Mouse (Mus musculus): ENCODE measurements around the gene Nt5dc3. TPM values are rescaled to one million over a fixed set of nuclear protein-coding genes. Genes with fewer than 3 reads are reported as not detected.
A peak's percentile ranks its signal among the peaks of the same experiment; 100 is the strongest.

Gene Nt5dc3
- total and polyA plus RNA-seq, 2 experiments: 5.3 to 10.3 TPM

- peaks cover 26% of the 10 kb centered on the region for H3K36me3 ChIP-seq (ENCODE audit: control insufficient read depth, insufficient read depth, low read length)
- H3K4me1 ChIP-seq (ENCODE audit: control insufficient read depth, insufficient read depth, low read length): no peaks in the 10 kb centered on the region
- H3K4me3 ChIP-seq (ENCODE audit: insufficient read depth, low read depth, low read length): no peak overlapping the region
- TF ChIP-seq POLR2A (IDR thresholded peaks at IDR 0.05; ENCODE audit: extremely low read depth, insufficient read depth, low read length) (no peak), CTCF (IDR thresholded peaks at IDR 0.05; ENCODE audit: low read depth, low read length) (no peak)
- no peaks in the 10 kb centered on the region for H3K79me2 ChIP-seq (ENCODE audit: control insufficient read depth, insufficient read depth, low read length)
- 84% methylated on average over 4 of the region's 4 CpGs for WGBS
- no peaks in the 10 kb centered on the region for H3K27me3 ChIP-seq (ENCODE audit: control insufficient read depth, insufficient read depth, low read length)
- DNase-seq (ENCODE audit: extremely low read depth, low read depth, low spot score): no peak
- H3K9ac ChIP-seq (ENCODE audit: low read depth, low read length): no peak overlapping the region
- no peak overlapping the region for H3K27ac ChIP-seq (replicated peaks; ENCODE audit: insufficient read depth, low read depth, low read length)
These were observed 58.0 kb downstream of the Nt5dc3 start for GRCm38 (mm10) chr10:86836784-86837183.

GRCm38 (mm10) chr10:86838827-86839226 is 60.0 kb downstream of the Nt5dc3 start:
- Histone ChIP-seq H3K27ac (replicated peaks; ENCODE audit: insufficient read depth, low read depth, low read length) (no peak overlapping the region), H3K4me1 (ENCODE audit: control insufficient read depth, insufficient read depth, low read length) (peaks cover 5% of the 10 kb centered on the region; the same call in 1 of the 2 replicates), H3K27me3 (ENCODE audit: control insufficient read depth, insufficient read depth, low read length) (no peaks in the 10 kb centered on the region), H3K9ac (ENCODE audit: low read depth, low read length) (no peak overlapping the region), H3K4me3 (ENCODE audit: insufficient read depth, low read depth, low read length) (no peak overlapping the region), H3K79me2 (ENCODE audit: control insufficient read depth, insufficient read depth, low read length) (no peaks in the 10 kb centered on the region), H3K36me3 (ENCODE audit: control insufficient read depth, insufficient read depth, low read length) (peaks cover 27% of the 10 kb centered on the region)
- WGBS: 93% methylated on average over 6 of the region's 6 CpGs
- DNase-seq (ENCODE audit: extremely low read depth, low read depth, low spot score): no peak
- TF ChIP-seq CTCF (IDR thresholded peaks at IDR 0.05; ENCODE audit: low read depth, low read length) (no peak), POLR2A (IDR thresholded peaks at IDR 0.05; ENCODE audit: extremely low read depth, insufficient read depth, low read length) (no peak)

- H3K4me1 ChIP-seq (ENCODE audit: control insufficient read depth, insufficient read depth, low read length): peaks cover 15% of the 10 kb centered on the region
- H3K4me3 ChIP-seq (ENCODE audit: insufficient read depth, low read depth, low read length): no peak overlapping the region
- no peaks in the 10 kb centered on the region for H3K79me2 ChIP-seq (ENCODE audit: control insufficient read depth, insufficient read depth, low read length)
- TF ChIP-seq POLR2A (IDR thresholded peaks at IDR 0.05; ENCODE audit: extremely low read depth, insufficient read depth, low read length) (no peak), CTCF (IDR thresholded peaks at IDR 0.05; ENCODE audit: low read depth, low read length) (no peak)
- H3K36me3 ChIP-seq (ENCODE audit: control insufficient read depth, insufficient read depth, low read length): peaks cover 16% of the 10 kb centered on the region
- H3K9ac ChIP-seq (ENCODE audit: low read depth, low read length): no peak overlapping the region
- no peak for DNase-seq (ENCODE audit: extremely low read depth, low read depth, low spot score)
- H3K27ac ChIP-seq (replicated peaks; ENCODE audit: insufficient read depth, low read depth, low read length): no peak overlapping the region
- H3K27me3 ChIP-seq (ENCODE audit: control insufficient read depth, insufficient read depth, low read length): no peaks in the 10 kb centered on the region
- 91% methylated on average over 5 of the region's 5 CpGs for WGBS
These were observed 63.9 kb downstream of the Nt5dc3 start for GRCm38 (mm10) chr10:86842659-86843058.

GRCm38 (mm10) chr10:86846926-86847467 is 68.2 kb downstream of the Nt5dc3 start:
- Histone ChIP-seq H3K27ac (replicated peaks; ENCODE audit: insufficient read depth, low read depth, low read length) (no peak overlapping the region), H3K4me3 (ENCODE audit: insufficient read depth, low read depth, low read length) (no peak overlapping the region), H3K4me1 (ENCODE audit: control insufficient read depth, insufficient read depth, low read length) (peaks cover 15% of the 10 kb centered on the region), H3K36me3 (ENCODE audit: control insufficient read depth, insufficient read depth, low read length) (peaks cover 8% of the 10 kb centered on the region; the same call in 1 of the 2 replicates), H3K79me2 (ENCODE audit: control insufficient read depth, insufficient read depth, low read length) (no peaks in the 10 kb centered on the region), H3K9ac (ENCODE audit: low read depth, low read length) (no peak overlapping the region), H3K27me3 (ENCODE audit: control insufficient read depth, insufficient read depth, low read length) (no peaks in the 10 kb centered on the region)
- no peak for TF ChIP-seq POLR2A (IDR thresholded peaks at IDR 0.05; ENCODE audit: extremely low read depth, insufficient read depth, low read length)
- TF ChIP-seq CTCF (IDR thresholded peaks at IDR 0.05; ENCODE audit: low read depth, low read length): no peak
- DNase-seq (ENCODE audit: extremely low read depth, low read depth, low spot score): peak; percentile 83
- 30% methylated on average over 9 of the region's 9 CpGs for WGBS

GRCm38 (mm10) chr10:86849087-86849486 is 70.3 kb downstream of the Nt5dc3 start:
- H3K27ac ChIP-seq (replicated peaks; ENCODE audit: insufficient read depth, low read depth, low read length): no peak overlapping the region
- TF ChIP-seq CTCF (IDR thresholded peaks at IDR 0.05; ENCODE audit: low read depth, low read length) (no peak), POLR2A (IDR thresholded peaks at IDR 0.05; ENCODE audit: extremely low read depth, insufficient read depth, low read length) (no peak)
- no peaks in the 10 kb centered on the region; the same call in 1 of the 2 replicates for H3K36me3 ChIP-seq (ENCODE audit: control insufficient read depth, insufficient read depth, low read length)
- no peak for DNase-seq (ENCODE audit: extremely low read depth, low read depth, low spot score)
- 82% methylated on average over 4 of the region's 4 CpGs for WGBS
- H3K9ac ChIP-seq (ENCODE audit: low read depth, low read length): no peak overlapping the region
- H3K4me1 ChIP-seq (ENCODE audit: control insufficient read depth, insufficient read depth, low read length): peaks cover 9% of the 10 kb centered on the region
- no peaks in the 10 kb centered on the region for H3K27me3 ChIP-seq (ENCODE audit: control insufficient read depth, insufficient read depth, low read length)
- H3K4me3 ChIP-seq (ENCODE audit: insufficient read depth, low read depth, low read length): no peak overlapping the region
- H3K79me2 ChIP-seq (ENCODE audit: control insufficient read depth, insufficient read depth, low read length): no peaks in the 10 kb centered on the region

GRCm38 (mm10) chr10:86849508-86849907 is 70.7 kb downstream of the Nt5dc3 start:
- Histone ChIP-seq H3K9ac (ENCODE audit: low read depth, low read length) (no peak overlapping the region), H3K27me3 (ENCODE audit: control insufficient read depth, insufficient read depth, low read length) (no peaks in the 10 kb centered on the region), H3K79me2 (ENCODE audit: control insufficient read depth, insufficient read depth, low read length) (no peaks in the 10 kb centered on the region), H3K27ac (replicated peaks; ENCODE audit: insufficient read depth, low read depth, low read length) (no peak overlapping the region), H3K36me3 (ENCODE audit: control insufficient read depth, insufficient read depth, low read length) (no peaks in the 10 kb centered on the region; the same call in 1 of the 2 replicates), H3K4me3 (ENCODE audit: insufficient read depth, low read depth, low read length) (no peak overlapping the region), H3K4me1 (ENCODE audit: control insufficient read depth, insufficient read depth, low read length) (peaks cover 9% of the 10 kb centered on the region)
- TF ChIP-seq CTCF (IDR thresholded peaks at IDR 0.05; ENCODE audit: low read depth, low read length): no peak
- TF ChIP-seq POLR2A (IDR thresholded peaks at IDR 0.05; ENCODE audit: extremely low read depth, insufficient read depth, low read length): no peak
- DNase-seq (ENCODE audit: extremely low read depth, low read depth, low spot score): no peak
- WGBS: 82% methylated on average over 4 of the region's 4 CpGs

Measured in liver, adult 2 months (tissue).